Mouse (Mus musculus): ENCODE measurements around the gene Cog4. TPM values are rescaled to one million over a fixed set of nuclear protein-coding genes. Genes with fewer than 3 reads are reported as not detected.
A peak's percentile ranks its signal among the peaks of the same experiment; 100 is the strongest.

Gene Cog4
- total RNA-seq (2014; rRNA removed; ENCODE audit: low replicate concordance), result 47.2 and 66.3 TPM in 2 replicates
- polyA plus RNA-seq (2015; fragmentation: Nextera tagmentation; extraction: Ambion mirVana), result 54.2 and 55.8 TPM in 2 replicates

DNA sequence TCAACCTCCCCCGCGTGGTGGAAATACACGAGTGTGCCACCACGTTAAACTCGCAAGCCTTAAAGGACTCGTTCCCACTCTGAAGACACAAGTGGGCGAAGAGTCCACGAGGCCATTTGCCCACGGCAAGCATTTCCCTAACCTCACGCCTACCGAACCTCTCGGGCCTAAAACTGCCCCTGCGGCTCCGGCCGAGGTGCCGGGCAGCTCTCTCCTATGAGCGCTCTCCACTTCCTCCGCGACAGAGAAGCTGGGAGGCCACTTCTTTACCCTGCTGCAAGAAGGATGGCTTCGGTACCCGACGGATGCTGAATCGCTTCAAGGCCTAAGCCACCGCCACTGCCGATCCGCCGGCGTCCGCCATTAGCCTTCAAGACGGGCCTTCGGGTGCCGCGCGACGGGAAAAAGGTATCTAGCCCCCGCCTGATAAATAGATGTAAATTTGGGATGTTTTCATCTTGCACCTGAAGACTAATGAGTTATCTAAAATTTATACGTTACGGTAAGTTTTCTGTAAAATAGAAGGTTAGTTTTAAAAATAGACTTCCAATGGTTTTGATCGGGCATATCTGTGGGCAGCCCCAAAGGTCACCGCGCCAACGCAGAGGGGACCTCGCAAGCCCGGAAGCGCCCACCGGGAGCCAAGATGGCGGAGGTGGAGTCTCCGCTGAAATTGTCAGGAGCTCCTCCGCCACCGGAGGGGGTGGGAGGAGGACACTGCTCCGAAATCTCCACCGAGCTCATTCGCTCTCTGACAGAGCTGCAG lies at the start of gene Cog4, which contains the start of gene Sf3b3:
Cog4 (plus strand) TSS at position 196 of the 766 bp plus-strand sequence.
Sf3b3 (minus strand) TSS at position 383 of the 766 bp plus-strand sequence.
- Histone ChIP-seq H3K27ac (ENCODE audit: low read depth) (peak within 1 kb of the TSS; percentile 85), H3K27me3 (ENCODE audit: control insufficient read depth, insufficient read depth, low read length) (no peaks in the 10 kb centered on the region), H3K4me1 (ENCODE audit: control insufficient read depth, insufficient read depth) (peaks cover 18% of the 10 kb centered on the region), H3K4me3 (ENCODE audit: low read depth, low read length) (peak within 1 kb of the TSS; percentile 65), H3K36me3 (replicated peaks; ENCODE audit: control insufficient read depth, insufficient read depth, low read length) (peaks cover 49% of the 10 kb centered on the region), H3K9me3 (replicated peaks; ENCODE audit: control insufficient read depth, low read length) (no peaks in the 10 kb centered on the region), H3K9ac (replicated peaks; ENCODE audit: low read depth, low read length) (peak within 1 kb of the TSS; percentile 78), H3K4me2 (ENCODE audit: low read depth, low read length) (peak within 1 kb of the TSS; percentile 83)
- DNase-seq (ENCODE audit: low spot score) (peak; percentile 85), ATAC-seq (ENCODE audit: insufficient read depth, low read depth) (peak; percentile 87)
- peak; percentile 97 for TF ChIP-seq EP300 (IDR thresholded peaks at IDR 0.05; ENCODE audit: low read depth)
- TF ChIP-seq CTCF (IDR thresholded peaks at IDR 0.05; ENCODE audit: low read depth), result no peak
- under 1% methylated on average over 53 of the region's 53 CpGs for WGBS

DNA sequence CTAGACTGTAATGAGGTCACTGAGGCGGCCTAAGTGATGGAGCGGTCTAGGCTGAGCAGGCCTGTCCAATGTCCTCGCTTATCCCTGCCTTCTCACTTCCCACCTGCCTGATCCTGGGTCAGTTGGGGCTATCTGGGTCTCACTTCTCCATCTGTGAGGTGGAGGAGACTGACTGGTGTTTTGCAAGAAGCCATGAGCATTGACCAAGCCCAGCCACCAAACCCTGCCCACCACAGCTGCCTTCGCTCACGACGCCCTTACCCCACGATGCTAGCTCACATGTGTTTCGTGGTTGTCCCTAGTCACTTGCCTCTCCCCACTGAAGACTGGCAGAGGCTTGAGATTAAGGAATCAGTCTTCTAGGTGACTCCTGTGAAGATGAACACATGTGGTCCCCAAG lies 49.3 kb upstream of the Cog4 start:
- Histone ChIP-seq H3K9ac (replicated peaks; ENCODE audit: low read depth, low read length) (no peak overlapping the region), H3K27ac (ENCODE audit: low read depth) (no peak overlapping the region), H3K4me3 (ENCODE audit: low read depth, low read length) (no peak overlapping the region), H3K36me3 (replicated peaks; ENCODE audit: control insufficient read depth, insufficient read depth, low read length) (no peaks in the 10 kb centered on the region), H3K4me2 (ENCODE audit: low read depth, low read length) (no peak overlapping the region), H3K9me3 (replicated peaks; ENCODE audit: control insufficient read depth, low read length) (0 out of 2 replicates have a peak, but pooled peaks cover 6% of the 10 kb centered on the region), H3K4me1 (ENCODE audit: control insufficient read depth, insufficient read depth) (peaks cover 6% of the 10 kb centered on the region; the same call in 1 of the 2 replicates), H3K27me3 (ENCODE audit: control insufficient read depth, insufficient read depth, low read length) (no peaks in the 10 kb centered on the region)
- WGBS, result 95% methylated on average over 8 of the region's 8 CpGs
- DNase-seq (ENCODE audit: low spot score) (no peak), ATAC-seq (ENCODE audit: insufficient read depth, low read depth) (no peak)
- TF ChIP-seq EP300 (IDR thresholded peaks at IDR 0.05; ENCODE audit: low read depth), result no peak
- TF ChIP-seq CTCF (IDR thresholded peaks at IDR 0.05; ENCODE audit: low read depth), result no peak

DNA sequence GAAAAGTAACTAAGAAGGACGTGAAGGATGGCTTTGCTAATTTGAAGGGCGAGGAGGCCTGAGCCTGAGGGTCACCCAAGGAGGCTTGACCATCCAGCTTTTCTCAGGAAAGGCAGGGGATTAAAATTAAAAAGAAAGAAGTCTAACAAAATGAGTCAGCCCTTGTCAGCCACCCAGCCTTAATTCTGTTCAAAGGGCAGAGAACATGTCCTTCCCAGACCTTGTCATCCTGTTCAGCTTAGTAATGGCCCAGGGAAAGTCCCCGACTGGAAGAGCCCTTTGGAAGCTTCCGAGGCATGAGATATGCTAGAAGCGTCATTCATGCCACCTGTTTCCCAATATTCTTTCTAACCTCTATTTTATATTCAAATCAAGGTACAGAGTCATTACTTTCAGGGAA lies 43.4 kb upstream of the Cog4 start:
- Histone ChIP-seq H3K4me2 (ENCODE audit: low read depth, low read length) (no peak overlapping the region), H3K4me1 (ENCODE audit: control insufficient read depth, insufficient read depth) (no peaks in the 10 kb centered on the region), H3K27me3 (ENCODE audit: control insufficient read depth, insufficient read depth, low read length) (no peaks in the 10 kb centered on the region), H3K27ac (ENCODE audit: low read depth) (no peak overlapping the region), H3K36me3 (replicated peaks; ENCODE audit: control insufficient read depth, insufficient read depth, low read length) (no peaks in the 10 kb centered on the region), H3K4me3 (ENCODE audit: low read depth, low read length) (no peak overlapping the region), H3K9me3 (replicated peaks; ENCODE audit: control insufficient read depth, low read length) (no peaks in the 10 kb centered on the region), H3K9ac (replicated peaks; ENCODE audit: low read depth, low read length) (no peak overlapping the region)
- no peak for TF ChIP-seq EP300 (IDR thresholded peaks at IDR 0.05; ENCODE audit: low read depth)
- TF ChIP-seq CTCF (IDR thresholded peaks at IDR 0.05; ENCODE audit: low read depth), result no peak
- 72% methylated on average over 5 of the region's 5 CpGs for WGBS
- ATAC-seq (ENCODE audit: insufficient read depth, low read depth) (no peak), DNase-seq (ENCODE audit: low spot score) (no peak)

DNA sequence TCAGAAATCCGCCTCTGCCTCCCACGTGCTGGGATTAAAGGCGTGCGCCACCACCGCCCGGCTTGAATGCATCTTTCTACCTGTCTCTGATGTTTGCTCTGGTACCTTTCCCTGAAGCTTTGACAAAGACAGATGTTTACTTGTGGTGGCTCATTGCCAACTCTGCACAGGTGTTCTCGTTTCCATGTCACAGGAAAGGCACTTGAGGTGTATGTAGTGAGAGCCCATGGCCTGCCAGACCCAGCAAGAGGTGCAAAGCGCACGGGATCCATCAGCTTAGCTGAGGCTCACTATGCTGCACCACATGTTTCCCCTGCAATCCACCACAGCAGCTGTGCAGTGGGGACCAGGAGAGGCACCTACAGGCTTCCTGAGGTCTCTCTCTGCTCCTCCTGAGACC lies 42.5 kb upstream of the Cog4 start:
- H3K4me3 ChIP-seq (ENCODE audit: low read depth, low read length), result no peak overlapping the region
- H3K36me3 ChIP-seq (replicated peaks; ENCODE audit: control insufficient read depth, insufficient read depth, low read length), result no peaks in the 10 kb centered on the region
- no peak overlapping the region for H3K27ac ChIP-seq (ENCODE audit: low read depth)
- no peaks in the 10 kb centered on the region for H3K4me1 ChIP-seq (ENCODE audit: control insufficient read depth, insufficient read depth)
- WGBS, result 86% methylated on average over 9 of the region's 9 CpGs
- ATAC-seq (ENCODE audit: insufficient read depth, low read depth), result no peak
- H3K27me3 ChIP-seq (ENCODE audit: control insufficient read depth, insufficient read depth, low read length), result no peaks in the 10 kb centered on the region
- H3K9me3 ChIP-seq (replicated peaks; ENCODE audit: control insufficient read depth, low read length), result no peaks in the 10 kb centered on the region
- no peak for DNase-seq (ENCODE audit: low spot score)
- no peak overlapping the region for H3K9ac ChIP-seq (replicated peaks; ENCODE audit: low read depth, low read length)
- H3K4me2 ChIP-seq (ENCODE audit: low read depth, low read length), result no peak overlapping the region
- TF ChIP-seq CTCF (IDR thresholded peaks at IDR 0.05; ENCODE audit: low read depth) (no peak), EP300 (IDR thresholded peaks at IDR 0.05; ENCODE audit: low read depth) (no peak)

DNA sequence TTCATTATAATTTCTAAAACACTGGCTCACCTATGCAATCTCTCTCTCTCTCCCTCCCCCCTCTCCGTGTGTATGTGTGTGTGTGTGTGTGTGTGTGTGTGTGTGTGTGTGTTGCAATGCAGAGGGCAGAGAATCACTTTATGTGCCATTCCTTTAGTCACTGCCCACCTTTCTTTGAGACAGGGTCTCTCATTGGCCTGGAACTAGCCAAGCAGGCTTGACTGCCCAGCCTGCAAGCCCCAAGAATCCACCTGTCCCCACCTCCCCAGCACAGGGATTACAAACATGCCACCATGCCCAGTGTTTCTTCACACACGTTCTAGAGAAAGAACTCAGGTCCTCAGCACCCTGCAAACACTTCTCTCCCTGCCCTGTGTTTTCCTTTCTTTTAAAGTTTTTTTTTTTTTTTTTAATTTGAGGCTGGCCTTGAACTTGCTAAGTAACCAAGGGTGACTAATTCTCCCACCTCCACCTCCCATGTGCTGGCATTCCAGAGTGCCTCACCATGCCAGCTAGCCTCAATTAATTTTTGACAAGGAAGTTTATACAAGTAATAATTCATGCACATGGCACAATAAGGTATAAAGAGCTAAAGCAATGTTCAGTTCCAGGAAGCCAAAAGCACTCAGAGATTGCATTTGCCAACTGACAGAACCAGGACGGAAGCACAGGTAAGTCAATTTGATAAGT lies 41.4 kb upstream of the Cog4 start:
- WGBS, result 59% methylated on average over 3 of the region's 3 CpGs
- Histone ChIP-seq H3K4me3 (ENCODE audit: low read depth, low read length) (no peak overlapping the region), H3K4me2 (ENCODE audit: low read depth, low read length) (no peak overlapping the region), H3K27me3 (ENCODE audit: control insufficient read depth, insufficient read depth, low read length) (no peaks in the 10 kb centered on the region), H3K4me1 (ENCODE audit: control insufficient read depth, insufficient read depth) (no peaks in the 10 kb centered on the region), H3K9me3 (replicated peaks; ENCODE audit: control insufficient read depth, low read length) (no peaks in the 10 kb centered on the region), H3K27ac (ENCODE audit: low read depth) (no peak overlapping the region), H3K36me3 (replicated peaks; ENCODE audit: control insufficient read depth, insufficient read depth, low read length) (peaks cover 8% of the 10 kb centered on the region), H3K9ac (replicated peaks; ENCODE audit: low read depth, low read length) (no peak overlapping the region)
- no peak for DNase-seq (ENCODE audit: low spot score)
- TF ChIP-seq CTCF (IDR thresholded peaks at IDR 0.05; ENCODE audit: low read depth), result no peak
- no peak for TF ChIP-seq EP300 (IDR thresholded peaks at IDR 0.05; ENCODE audit: low read depth)
- no peak for ATAC-seq (ENCODE audit: insufficient read depth, low read depth)

All from heart, postnatal 0 days (tissue).